Mouse (Mus musculus) urinary bladder, postnatal 10 days (tissue): Measurements from ENCODE around the gene Thap8.

Source experiments
- DNase-seq: peaks from one replicate; pipeline ENCODE4 v3.0.0; 2022; ENCODE audit warnings: low spot score

Thap8 gene

DNA sequence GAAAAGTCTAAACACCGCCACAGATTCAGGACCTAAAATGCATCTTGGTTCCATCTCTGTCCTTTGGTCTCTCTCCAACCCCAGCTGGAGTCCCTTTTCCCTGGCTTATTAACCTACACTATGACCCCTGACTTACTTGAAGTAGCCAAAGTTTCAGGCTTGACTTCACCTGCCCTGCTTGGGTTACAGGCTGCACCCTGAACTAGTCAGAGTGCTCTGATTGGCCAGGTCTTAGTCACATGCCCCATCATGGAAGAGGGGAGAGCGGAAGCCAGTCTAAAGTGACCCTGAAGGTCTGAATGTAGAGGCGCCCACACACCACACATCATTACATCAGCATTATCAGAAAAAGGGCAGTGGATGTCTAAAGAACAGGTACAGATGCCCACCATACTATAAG, 38.2 kb downstream of the Thap8 start:
- no peak for DNase-seq

DNA sequence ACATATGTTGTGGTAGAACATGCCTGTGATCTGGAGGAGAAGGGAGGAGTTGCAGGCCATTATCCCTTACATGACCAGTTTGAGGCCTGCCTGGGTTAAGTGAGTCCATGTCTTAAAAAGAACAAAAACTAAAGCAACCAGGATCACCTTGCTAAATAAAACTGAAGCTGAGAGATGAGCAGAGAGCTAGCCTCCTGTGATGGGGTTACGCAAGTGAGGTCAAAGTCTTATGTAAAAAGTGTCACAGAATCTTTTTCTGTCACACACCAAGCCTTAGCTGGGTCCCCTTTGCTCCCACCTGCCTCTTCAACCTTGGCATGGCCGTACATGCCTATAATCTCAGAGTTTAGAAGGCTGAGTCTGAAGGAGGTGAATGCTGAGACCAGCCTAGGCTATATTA, 41.1 kb downstream of the Thap8 start:
- no peak for DNase-seq

DNA sequence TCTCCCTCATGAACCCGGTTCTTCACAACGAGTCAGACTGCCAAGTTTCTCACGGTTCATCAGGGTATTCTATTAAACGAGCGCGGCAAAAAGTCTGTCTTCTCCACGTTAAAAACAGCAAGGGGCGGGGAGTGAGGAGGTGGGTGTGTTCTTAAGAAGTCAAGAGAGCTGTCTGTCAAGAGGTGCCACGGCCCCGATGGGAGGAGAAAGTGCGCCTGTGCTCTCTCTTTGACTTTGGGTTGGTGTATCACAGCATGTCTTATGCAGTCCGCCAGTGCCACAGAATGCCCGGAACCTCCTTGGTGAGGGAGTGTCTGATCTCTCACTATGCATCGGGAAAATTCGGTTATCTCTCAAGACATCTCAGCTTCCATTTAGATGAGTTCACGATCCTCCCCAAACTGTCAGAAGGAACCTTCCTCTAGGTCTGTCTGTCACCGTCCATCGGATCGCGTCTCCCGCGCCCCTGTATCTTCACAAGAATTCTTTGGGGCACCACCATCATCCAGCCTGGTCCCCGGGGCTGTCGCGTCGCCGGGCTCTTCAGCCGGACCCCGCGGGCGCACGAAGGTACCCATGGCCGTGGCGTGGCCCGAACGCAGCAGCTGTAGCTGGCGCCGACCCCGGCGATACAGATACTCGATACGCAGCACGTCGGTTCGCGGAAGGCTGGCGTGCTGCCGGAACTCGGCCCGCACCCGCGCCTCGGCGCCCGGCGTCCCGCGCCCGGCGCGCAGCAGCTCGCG, 41.8 kb downstream of the Thap8 start, which contains the start of gene E130208F15Rik:
TSS of gene E130208F15Rik (plus strand) at position 202 of the 746 bp plus-strand sequence.
- DNase-seq, result no peak

DNA sequence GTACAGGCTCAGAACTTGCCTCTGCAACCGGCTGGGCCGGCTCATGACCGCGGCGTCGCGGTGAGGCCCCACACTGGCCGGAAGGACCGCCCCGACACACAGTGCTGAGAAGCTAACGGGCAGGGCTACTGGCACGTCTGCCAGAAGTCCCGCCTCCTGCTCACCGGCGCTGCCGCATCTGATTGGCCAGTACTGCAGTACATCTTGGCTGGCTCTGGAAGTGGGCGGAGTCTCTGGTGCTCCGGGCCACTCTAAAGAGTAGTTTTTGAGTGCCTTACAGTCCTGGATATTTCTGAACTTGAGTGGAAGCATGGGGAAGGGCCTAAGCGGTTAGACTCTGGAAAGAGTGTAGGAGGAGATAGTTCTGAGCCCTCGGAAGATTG, 42.4 kb downstream of the Thap8 start:
- peak; percentile 88 for DNase-seq

DNA sequence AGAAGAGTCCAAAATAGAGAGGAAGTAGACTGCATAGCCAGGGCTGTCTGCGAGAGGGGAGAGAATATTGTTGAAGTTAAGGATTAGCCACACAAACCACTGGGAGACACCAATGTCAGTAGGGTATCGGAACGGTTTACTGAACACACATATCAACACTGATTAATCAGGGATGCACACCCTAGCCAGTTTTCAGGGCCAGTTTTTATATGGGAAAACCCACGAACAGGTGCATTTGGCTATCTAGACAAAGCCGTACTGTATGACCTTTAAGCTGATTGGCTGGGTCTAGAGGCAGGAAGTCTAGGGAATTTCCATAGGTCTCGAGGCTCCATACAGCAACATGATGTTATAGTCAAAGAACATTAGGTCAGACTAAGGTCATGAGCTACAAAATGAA, 43.0 kb downstream of the Thap8 start:
- DNase-seq, result no peak

DNA sequence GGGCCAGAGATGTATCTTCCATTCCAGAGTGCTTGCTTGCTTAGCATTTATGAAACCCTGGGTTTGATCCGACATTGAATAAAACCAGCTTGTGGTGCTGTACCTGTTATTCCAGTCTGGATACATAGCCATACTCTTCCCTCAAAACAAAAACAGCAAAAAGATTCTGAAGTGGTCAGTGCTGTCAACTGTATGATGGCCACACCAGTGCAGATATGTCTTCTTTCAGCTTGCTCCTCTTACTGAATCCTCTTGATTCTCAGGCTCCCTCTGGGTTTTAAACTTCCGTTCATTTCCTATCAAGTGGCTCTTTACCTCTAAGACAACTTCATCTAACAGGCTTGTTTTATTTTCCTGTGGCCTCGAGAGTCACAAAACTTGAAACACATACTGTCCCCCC, 43.9 kb downstream of the Thap8 start, which contains the start of gene Sdhaf1:
TSS of gene Sdhaf1 (minus strand) at position 101 of the 400 bp plus-strand sequence.
- DNase-seq, result no peak

DNA sequence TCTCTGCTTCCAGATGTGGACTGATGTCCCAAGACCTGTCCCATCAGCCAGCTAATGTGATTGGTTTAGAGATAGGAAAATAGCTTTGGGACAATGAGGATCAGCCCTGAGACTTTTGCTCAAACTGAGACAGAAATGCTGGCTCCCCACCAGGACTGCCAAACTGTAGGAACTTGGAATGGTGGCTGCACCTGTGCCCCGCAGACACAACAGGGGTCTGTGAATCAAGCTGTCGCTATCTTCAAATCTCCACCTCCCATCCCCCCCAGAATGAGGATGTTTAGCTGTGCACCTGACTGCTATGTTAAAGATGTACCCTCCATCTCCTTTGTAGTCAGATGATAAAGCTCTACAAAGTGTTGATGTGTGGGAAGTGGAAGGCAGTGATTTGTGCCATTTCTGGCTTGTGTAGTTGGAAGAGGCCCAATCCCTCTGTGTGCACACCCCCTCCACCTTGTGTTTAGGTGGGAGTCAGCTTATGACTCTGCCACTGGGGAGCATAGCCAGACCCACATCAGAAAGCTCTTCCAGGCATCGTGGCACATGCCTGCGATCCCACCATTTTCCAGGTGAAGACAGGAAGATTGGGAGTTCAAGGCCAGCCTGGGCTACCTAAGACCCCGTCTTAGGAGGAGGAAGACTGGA, 44.5 kb downstream of the Thap8 start:
- no peak for DNase-seq

DNA sequence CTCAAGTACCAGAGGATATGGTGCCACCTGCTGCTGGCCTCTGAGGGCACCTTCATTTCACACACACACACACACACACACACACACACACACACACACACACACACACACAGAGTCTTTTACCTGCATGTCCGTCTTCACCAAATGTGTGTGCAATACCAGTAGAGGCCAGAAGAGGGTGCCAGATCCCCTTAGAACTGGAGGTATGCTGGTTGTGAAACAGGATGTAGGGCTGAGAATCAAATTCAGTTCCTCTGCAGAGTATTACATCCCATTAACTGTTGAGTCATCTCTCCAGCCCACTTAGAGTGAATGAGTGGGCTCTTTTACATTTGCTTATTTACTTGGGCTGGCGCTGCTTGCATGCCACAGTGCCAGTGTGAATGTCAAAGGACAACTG, 45.5 kb downstream of the Thap8 start:
- no peak for DNase-seq

DNA sequence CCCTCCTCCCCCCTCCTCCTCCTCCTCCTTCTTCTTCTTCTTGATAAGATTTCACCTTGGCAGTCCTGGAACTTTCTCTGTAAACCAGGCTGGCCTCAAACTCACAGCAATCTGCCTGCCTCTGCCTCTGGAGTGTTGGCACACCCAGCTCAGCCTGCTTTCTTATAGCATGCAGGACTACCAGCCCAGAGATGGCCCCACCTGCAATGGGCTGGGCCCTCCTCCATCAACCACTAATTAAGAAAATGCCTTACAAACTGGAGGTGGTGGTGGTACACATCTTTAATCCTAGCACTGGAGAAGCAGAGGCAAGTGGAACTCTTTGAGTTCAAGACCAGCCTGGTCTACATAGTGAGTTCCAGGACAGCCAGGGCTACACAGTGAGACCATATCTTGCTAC, 46.5 kb downstream of the Thap8 start:
- DNase-seq, result no peak

DNA sequence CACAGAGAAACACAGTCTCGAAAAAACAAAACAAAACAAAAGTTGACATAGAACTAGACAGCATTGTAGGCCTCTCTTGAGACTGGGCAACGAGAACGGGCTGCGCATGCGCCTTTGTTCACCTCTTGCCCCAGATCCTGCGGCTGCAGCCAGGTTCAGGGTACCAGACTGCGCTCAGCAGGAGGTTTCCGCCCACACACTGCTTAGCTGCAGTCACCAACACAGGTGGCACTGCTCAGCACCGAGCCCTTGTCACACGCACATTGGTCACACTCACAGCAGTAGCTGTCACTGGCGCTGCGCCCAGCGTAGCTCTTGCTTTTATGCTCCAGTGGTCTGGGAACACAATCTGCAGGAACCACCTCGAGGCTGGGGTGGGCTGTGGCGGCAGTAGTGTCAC, 47.2 kb downstream of the Thap8 start:
- no peak for DNase-seq

DNA sequence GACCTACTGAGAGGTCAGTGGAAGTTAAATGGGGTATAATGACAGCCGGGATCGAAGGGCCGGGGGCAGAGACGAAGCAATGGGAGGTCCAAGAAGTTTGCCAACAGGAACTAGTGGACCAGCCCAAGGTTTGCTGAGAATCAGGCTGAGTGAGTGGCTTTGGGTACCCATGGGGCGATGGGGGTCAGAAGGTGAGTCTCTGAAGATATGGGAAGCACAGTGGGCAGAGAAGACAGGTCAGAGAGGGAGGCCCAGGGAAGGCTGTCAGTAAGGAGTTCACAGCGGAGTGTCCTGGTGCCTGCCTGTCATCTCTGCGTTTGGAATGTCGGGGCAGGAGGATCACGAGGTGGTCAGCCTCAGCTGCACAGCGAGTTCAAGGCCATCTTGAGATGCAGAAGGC, 48.5 kb downstream of the Thap8 start:
- no peak for DNase-seq

DNA sequence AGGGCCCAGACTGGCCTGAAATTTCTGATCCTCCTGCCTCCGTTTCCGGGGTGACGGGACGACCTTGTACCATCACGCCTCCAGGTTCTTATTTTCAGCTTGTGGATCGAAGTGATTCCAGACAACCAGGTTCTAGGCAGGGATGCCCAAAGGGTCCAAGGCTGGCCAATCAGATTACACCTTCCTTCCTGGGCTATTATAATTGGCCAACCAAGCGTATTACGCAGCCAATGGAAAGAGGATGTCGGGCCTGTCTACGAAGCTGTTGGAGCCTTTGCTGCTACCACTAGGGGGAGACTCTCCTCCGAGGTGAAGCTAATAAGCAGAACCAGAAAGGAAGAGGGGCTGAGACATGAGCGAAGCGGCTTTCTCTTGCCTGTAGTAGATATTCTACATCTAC, 52.0 kb downstream of the Thap8 start:
- no peak for DNase-seq

DNA sequence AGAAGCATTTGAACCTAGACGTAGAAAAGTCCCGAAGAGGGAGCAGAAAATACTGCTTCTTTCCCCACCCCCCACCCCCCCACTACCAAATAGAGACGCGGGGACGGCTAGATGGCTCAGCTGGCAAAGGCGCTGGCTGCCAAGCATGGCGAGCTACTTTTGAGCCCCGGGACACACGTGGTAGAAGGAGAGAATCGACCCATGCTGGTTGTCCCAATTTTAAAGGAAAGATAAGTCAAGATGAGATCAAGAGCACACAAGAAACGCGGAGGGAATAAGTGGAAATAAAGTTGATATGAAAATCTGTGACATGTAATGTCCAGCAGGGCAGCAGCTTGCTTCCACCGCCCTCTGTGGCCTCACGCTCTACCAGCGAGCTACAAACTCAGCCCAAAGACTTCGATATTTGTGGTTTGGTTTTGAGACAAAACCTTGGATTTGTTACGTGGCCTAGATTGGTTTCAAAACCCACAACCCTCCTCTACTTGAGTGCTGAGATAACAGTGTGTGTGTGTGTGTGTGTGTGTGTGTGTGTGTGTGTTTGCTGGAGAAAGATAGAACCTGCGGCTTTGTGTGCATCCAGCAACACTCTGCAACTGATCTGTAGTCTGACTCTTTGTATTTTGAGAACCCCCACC, 52.8 kb downstream of the Thap8 start:
- no peak for DNase-seq

DNA sequence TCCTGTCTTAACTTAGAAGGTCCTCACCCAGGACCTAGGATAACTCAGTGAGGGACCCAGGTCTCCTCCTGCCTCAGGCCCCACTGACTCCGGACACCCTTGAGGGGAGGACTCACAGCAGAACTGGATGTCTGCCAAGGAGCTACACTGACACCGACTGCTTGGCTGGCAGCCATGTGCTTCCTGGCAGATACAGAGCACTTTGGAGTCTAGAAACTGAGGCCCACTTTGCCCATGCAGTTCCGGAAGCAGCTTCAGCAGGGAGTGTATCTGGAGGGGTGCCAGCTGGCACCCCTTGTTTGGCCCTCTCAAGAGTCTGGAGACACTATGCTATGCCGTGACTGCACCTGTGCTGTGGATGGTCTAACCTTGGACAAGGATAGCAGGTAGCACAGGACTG, 53.5 kb downstream of the Thap8 start:
- DNase-seq, result no peak

DNA sequence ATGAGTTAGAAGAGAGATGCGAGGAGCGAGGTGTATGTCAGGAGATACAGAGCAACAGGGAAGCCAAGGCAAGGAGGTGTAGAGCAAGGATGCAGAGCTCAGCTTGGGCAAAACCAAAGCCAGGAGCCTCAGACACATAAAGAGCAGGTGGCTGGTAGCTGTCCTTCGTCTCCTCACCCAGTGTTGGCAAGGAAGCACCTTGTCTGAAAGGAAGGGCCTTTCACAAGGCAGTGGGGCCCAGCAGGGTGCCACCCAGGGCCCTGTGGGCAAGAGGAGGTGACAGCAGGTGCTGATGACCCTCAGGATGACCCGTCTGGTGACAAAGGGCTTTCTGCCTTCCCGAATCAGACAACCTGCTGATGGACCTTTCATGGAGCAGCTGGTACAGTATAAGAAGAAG, 54.7 kb downstream of the Thap8 start:
- DNase-seq, result no peak

DNA sequence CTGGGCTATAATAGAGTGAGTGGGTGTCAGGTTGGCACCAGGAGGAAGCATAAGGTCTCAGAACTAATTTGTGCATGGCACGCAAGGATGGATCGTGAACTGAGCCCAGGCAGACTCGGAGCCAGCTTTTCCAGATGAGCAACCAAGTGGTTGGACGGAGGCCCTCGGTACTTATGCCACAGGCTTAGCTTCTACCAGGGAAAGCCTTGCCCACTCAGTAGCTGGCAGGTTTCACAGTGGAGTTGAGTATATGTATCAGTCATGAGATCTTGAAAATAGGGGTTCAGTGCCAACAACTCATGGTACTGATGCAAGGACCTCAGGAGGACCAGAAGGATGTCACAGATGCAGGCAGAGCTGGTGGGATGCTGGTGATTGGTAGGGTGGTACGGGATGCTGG, 55.8 kb downstream of the Thap8 start:
- no peak for DNase-seq

DNA sequence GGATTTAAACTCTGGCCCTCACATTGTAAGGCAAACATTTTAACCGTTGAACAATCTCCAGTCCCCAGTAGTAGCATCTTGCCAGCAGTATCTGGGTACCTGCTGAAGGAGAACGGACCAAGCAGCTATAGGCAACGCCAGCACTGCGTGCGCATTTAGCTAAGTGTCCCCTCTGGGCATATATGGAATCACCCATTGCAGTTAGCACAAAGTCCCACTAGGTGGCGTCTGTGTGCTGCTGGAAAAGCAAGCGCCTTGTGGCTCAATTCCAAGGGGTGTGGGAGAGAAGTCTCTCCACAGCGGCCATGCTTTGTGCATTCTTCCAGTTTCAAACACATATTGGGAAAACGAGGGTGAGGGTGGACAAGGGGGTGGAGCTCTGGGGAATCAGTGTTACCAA, 56.5 kb downstream of the Thap8 start:
- DNase-seq, result no peak

DNA sequence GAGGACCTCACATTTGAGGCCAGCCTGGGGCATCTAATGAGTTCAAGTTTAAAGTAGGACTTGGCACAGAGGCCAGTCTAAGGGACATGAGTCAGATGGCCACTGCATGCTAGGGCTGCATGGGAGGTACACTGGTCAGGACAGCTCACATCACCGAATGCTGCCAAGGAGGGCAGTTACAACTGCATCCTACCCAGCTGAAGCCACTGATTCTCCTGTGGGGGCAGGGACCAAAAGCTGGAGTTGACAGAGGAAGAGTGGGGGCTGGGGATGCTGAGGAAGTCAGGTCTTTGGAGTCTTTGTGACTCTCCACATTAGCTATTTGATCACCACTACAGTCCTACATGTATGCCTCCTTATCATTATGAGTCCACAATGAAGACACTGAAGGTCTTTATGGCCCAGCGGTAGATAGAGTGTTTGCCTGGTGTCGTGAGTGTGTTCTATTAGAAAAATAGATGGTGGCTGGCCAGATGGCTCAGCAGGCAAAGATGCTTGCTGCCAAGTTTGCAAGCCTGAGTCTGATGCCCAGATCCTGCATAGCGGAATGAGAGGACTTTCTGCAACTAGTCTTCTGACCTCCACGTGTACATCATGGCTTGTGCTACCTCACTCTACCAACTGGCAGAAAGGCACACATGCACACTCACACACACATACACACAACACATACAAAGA, 59.7 kb downstream of the Thap8 start:
- no peak for DNase-seq
